Mouse (Mus musculus): ENCODE data around the gene Trim40.

- no peak for TF ChIP-seq POLR2A (IDR thresholded peaks at IDR 0.05; ENCODE audit: control insufficient read depth, extremely low read depth, insufficient read depth, low read length, poor library complexity)
- no peak for TF ChIP-seq CTCF (IDR thresholded peaks at IDR 0.05; ENCODE audit: borderline replicate concordance, control insufficient read depth, extremely low read depth, insufficient read depth, low read length, poor library complexity)
These were observed 20.5 kb downstream of the Trim40 start, which contains the start of gene Trim10 for GRCm38 (mm10) chr17:36869284-36869954.

Data from thymus, adult 2 months (tissue).